Mouse (Mus musculus): ENCODE data around the gene Gid8.
A peak's percentile ranks its signal among the peaks of the same experiment; 100 is the strongest.

DNA sequence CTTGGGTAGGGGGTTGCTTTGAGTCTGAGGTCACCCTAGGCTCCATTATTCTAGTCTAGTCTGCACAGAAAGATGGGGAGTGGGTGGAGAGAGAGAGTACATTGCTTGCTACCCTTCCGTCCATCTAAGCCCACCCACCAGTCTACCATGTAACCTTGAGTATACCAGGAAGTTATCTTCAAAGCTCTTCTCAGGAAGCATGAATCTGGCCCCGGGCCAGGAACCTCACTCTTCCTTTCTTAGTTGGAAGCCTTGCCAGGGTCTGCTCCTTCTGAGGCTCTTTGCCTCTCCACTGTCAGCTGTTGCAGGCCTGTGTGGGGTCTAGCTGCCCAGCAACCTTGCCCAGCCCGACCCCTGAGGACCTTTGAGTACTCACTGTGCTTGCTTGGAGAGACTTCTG lies 21.1 kb downstream of the Gid8 start:
- TF ChIP-seq GATA1 (IDR thresholded peaks at IDR 0.05; ENCODE audit: low read depth, low read length), result no peak
- TF ChIP-seq POLR2A (IDR thresholded peaks at IDR 0.05; ENCODE audit: control insufficient read depth in 1 of 2, insufficient read depth in 1 of 2, low read depth in 1 of 2, low read length in 2 of 2, poor library complexity in 1 of 2), result no peak
- TF ChIP-seq CHD2 (IDR thresholded peaks at IDR 0.05; ENCODE audit: low read length), result no peak
- no peak for TF ChIP-seq ZNF384 (IDR thresholded peaks at IDR 0.05; ENCODE audit: low read depth, low read length)
- no peak for TF ChIP-seq MEF2A (IDR thresholded peaks at IDR 0.05; ENCODE audit: extremely low read depth, insufficient replicate concordance, low read depth, low read length, poor library complexity, severe bottlenecking)
- 0 out of 4 replicates have a peak, but pooled peaks of 1 of the 2 experiments have one; percentile 34 for TF ChIP-seq EP300 (IDR thresholded peaks at IDR 0.05; ENCODE audit: low read depth in 1 of 2, low read length in 2 of 2)
- TF ChIP-seq ETS1 (IDR thresholded peaks at IDR 0.05; ENCODE audit: low read depth, low read length), result 0 out of 2 replicates have a peak, but pooled peaks have one; percentile 20
- no peak for TF ChIP-seq TCF12 (IDR thresholded peaks at IDR 0.05; ENCODE audit: low read depth, low read length)
- TF ChIP-seq CTCF (IDR thresholded peaks at IDR 0.05 in 2 of 3, conservative IDR thresholded peaks at IDR 0.05 in 1 of 3; ENCODE audit: control insufficient read depth in 1 of 3, insufficient read depth in 1 of 3, low read depth in 2 of 3, low read length in 3 of 3, poor library complexity in 1 of 3, severe bottlenecking in 1 of 3), result no peak
- TF ChIP-seq MAZ (IDR thresholded peaks at IDR 0.05; ENCODE audit: low read depth, low read length), result no peak
- no peak for TF ChIP-seq CHD1 (IDR thresholded peaks at IDR 0.05; ENCODE audit: low read depth, low read length)
- TF ChIP-seq USF1 (IDR thresholded peaks at IDR 0.05; ENCODE audit: low read depth, low read length), result no peak
- no peak for TF ChIP-seq ZC3H11A (IDR thresholded peaks at IDR 0.05; ENCODE audit: low read depth, low read length)
- no peak for TF ChIP-seq MAFK (IDR thresholded peaks at IDR 0.05; ENCODE audit: borderline replicate concordance, low read depth, low read length)

Data from MEL (cell line).